Mouse (Mus musculus): ENCODE results near the gene Siva1. TPM values are rescaled to one million over a fixed set of nuclear protein-coding genes. Genes with fewer than 3 reads are reported as not detected.

Gene Siva1
- polyA plus RNA-seq, 1 experiment from 2014 or later: 258 TPM

DNA sequence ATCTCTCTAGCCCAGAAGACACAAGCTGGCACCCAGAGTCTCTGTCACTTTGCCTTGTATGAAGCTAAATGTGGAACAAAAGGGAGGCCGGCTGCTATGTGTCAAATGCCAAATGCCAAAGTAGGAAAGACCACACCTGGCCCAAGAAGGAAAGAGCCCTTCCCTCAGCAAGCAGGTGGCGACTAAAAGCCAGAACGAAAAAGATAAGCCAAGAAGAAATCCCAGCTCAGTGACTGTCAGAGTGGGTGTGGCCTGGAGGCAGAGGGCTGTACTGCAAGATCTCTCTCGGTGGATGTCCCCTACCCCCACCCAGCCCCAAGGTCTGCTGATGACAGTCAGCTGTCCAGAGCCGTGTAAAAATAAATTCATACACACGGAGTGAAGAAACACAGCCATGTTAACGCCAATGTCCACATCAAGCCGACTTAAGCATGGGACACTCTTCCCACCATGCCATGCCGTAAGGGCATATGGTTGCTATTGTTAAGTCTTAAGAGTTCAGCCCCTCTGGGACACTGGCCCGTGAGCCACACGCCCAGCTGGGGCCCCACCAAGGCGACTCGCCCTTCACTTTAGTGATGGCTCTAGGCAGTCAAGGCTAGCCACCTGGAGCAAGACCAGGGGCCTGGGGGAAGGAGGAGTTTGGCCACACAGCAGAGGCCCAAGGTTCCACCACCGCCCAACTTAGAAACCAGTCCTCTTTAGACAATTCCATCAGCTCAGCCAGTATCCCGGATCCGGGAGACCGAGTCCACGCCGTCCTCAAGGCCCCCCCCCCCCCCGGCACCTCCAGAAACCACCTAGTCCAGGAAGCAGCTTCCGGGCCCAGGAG lies 28.5 kb downstream of the Siva1 start:
- no peak for ATAC-seq (ENCODE audit: insufficient number of reproducible peaks, insufficient read depth, low FRiP score, low TSS enrichment, low read depth)
- WGBS: 11% methylated on average over 21 of the region's 21 CpGs

DNA sequence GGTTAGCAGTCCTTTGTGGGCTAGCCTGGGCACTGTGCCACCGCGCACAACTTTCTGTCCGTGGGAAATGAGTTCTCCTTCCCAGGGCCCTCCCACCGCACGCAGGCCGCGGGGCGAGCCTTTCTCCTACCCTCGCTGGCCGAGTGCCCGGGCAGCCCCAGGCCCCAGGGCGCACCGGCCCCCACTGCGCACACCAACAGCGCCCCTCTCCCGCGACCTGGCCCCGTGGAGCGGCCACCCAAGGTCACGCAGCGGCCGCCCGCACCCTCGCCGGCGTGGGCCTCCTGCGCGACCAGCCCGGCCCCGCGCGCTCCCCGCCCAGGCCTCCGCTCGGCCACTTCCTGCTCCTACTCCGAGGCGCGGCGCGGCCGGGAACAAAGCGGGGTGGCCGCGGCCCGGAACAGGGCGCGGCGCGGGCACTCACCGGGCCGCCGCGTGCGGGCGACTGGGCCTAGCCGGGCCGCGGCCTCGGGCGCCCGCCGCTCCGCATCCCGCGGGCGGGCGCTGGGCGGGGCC lies 29.2 kb downstream of the Siva1 start:
- peak overlapping the region; percentile 95 for H3K27ac ChIP-seq
- peaks cover 46% of the 10 kb centered on the region for H3K4me1 ChIP-seq (replicated peaks)
- H3K9me3 ChIP-seq: no peaks in the 10 kb centered on the region
- peak overlapping the region; percentile 98 for H3K9ac ChIP-seq (replicated peaks)
- ATAC-seq (ENCODE audit: insufficient number of reproducible peaks, insufficient read depth, low FRiP score, low TSS enrichment, low read depth): no peak
- H3K36me3 ChIP-seq: peaks cover 33% of the 10 kb centered on the region
- under 1% methylated on average over 42 of the region's 68 CpGs for WGBS
- peak overlapping the region; percentile 97 for H3K4me2 ChIP-seq
- H3K27me3 ChIP-seq: peaks cover 17% of the 10 kb centered on the region
- H3K4me3 ChIP-seq (replicated peaks): peak overlapping the region; percentile 98

More for the DNA sequence above, 28.5 kb downstream of the Siva1 start:
- H3K4me1 ChIP-seq (replicated peaks): peaks cover 44% of the 10 kb centered on the region
- peaks cover 10% of the 10 kb centered on the region for H3K27me3 ChIP-seq
- H3K4me3 ChIP-seq (replicated peaks): peak overlapping the region; percentile 98
- peaks cover 40% of the 10 kb centered on the region for H3K36me3 ChIP-seq
- H3K9me3 ChIP-seq: no peaks in the 10 kb centered on the region
- H3K4me2 ChIP-seq: peak overlapping the region; percentile 97
- H3K27ac ChIP-seq: peak overlapping the region; percentile 95
- H3K9ac ChIP-seq (replicated peaks): peak overlapping the region; percentile 98

DNA sequence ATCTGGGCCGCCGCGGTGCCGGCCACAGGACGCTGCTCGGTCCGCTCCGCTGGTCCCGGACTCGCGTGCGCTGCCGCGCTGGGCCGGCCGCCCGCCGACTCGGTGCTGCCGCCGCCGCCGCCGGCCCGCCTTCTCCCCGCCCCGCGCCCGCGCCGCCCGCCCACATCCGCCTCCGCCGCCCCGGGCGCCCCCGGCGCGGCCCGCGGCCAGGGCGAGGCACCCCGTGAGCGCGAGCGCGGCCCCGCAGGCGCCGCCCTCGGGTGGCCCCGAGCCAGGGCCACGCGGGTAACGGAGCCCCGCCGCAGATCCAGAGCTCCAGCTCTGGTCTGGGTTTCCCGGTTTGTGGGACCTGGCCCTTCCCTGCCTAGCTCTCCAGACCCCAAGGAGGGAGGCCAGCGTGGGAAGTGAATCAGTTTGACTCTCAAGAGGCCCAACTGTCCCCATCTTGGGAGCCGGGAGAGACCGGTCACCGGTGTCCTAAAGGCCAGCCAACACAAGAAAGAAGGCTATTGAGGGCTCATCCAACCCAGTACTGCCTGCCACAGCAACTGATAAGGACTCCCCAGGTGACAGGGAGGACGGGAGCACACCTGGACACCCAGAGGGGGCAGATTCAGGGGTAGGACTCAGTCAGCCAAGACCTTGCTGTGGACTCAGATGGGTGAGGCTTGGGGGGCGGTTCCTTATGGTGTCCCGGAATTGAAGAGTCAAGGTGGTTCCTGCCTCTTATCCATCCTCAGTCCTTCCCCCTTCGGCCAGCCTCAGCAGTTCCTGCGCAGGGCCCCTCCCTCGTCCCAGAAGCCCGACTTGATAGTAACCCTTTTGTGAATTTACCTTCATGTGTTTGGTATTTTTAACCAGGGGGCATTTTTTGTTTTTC lies 29.9 kb downstream of the Siva1 start, which contains the start of gene Akt1:
Gene Akt1 (minus strand): TSS at position 753 of the 880 bp plus-strand sequence.
- Histone ChIP-seq H3K36me3 (peaks cover 26% of the 10 kb centered on the region), H3K9me3 (no peaks in the 10 kb centered on the region), H3K4me1 (replicated peaks) (peaks cover 49% of the 10 kb centered on the region), H3K9ac (replicated peaks) (peak within 1 kb of the TSS; percentile 98), H3K4me2 (peak within 1 kb of the TSS; percentile 97), H3K27ac (peak within 1 kb of the TSS; percentile 95), H3K4me3 (replicated peaks) (peak within 1 kb of the TSS; percentile 98), H3K27me3 (peaks cover 24% of the 10 kb centered on the region)
- WGBS: under 1% methylated on average over 65 of the region's 70 CpGs
- peak; percentile 8; the same call in 1 of the 2 replicates for ATAC-seq (ENCODE audit: insufficient number of reproducible peaks, insufficient read depth, low FRiP score, low TSS enrichment, low read depth)

DNA sequence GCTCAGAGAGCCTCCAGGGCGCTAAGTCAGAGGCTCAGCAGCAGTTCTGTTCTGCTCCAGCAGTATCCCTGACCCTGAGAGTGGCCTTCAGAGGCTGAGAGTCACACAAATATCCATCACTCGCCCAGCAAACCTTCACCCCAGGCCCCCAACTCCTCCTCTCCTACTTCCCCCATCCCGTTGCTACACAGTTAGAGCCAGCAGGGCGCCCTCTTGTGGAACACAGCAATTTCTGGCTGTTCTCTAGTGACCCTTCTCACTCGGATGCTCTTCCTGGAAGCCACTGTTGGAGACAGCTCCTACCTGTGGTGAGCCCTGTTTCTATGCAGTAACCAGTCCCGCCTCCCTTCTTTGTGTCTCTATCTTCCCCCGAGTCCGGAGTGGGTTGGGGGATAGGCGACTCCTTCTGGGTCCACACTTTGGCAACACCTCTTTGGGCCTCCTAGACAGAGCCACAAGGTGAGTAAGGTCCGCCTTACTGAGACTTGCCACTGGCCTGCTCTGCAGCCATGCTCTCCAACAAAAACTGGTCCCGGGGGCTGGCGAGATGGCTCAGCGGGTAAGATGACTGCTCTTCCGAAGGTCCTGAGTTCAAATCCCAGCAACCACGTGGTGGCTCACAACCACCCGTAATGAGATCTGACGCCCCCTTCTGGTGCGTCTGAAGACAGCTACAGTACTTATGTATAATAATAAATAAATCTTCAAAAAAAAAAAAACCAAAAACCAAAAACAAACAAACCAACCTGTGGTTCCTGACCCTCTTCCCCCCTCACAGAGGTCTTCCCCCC lies 31.0 kb downstream of the Siva1 start:
- H3K27me3 ChIP-seq: peaks cover 35% of the 10 kb centered on the region
- peak overlapping the region; percentile 95 for H3K27ac ChIP-seq
- H3K9me3 ChIP-seq: no peaks in the 10 kb centered on the region
- peaks cover 56% of the 10 kb centered on the region for H3K4me1 ChIP-seq (replicated peaks)
- WGBS: 14% methylated on average over 18 of the region's 18 CpGs
- H3K36me3 ChIP-seq: peaks cover 15% of the 10 kb centered on the region
- peak overlapping the region; percentile 98 for H3K4me3 ChIP-seq (replicated peaks)
- peak overlapping the region; percentile 97 for H3K4me2 ChIP-seq
- H3K9ac ChIP-seq (replicated peaks): peak overlapping the region; percentile 98
- peak; percentile 15; the same call in 1 of the 2 replicates for ATAC-seq (ENCODE audit: insufficient number of reproducible peaks, insufficient read depth, low FRiP score, low TSS enrichment, low read depth)

DNA sequence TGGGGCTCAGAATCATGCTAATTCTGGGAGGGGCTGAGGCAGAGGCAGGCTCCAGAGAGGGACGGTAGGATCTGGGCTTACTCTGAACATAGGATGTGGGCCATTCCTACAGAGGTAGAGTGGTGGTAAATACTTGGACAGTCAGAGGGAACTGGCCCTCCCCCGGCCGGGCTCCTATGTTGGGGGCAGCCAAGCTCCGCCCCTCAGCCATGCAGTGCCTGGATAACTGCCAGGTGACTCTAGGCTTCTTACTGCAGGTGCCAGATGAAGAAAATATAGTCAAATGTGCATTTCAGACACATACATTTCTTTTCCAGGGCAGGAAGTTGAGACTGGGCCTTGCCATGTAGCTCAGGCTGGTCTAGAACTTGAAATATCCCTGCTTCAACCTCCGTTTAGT lies 32.6 kb downstream of the Siva1 start:
- 62% methylated on average over 5 of the region's 5 CpGs for WGBS
- Histone ChIP-seq H3K4me3 (replicated peaks) (no peak overlapping the region), H3K27ac (no peak overlapping the region), H3K4me1 (replicated peaks) (peaks cover 40% of the 10 kb centered on the region), H3K4me2 (no peak overlapping the region), H3K9me3 (no peaks in the 10 kb centered on the region), H3K9ac (replicated peaks) (no peak overlapping the region), H3K27me3 (peaks cover 51% of the 10 kb centered on the region), H3K36me3 (no peaks in the 10 kb centered on the region)
- no peak for ATAC-seq (ENCODE audit: insufficient number of reproducible peaks, insufficient read depth, low FRiP score, low TSS enrichment, low read depth)

DNA sequence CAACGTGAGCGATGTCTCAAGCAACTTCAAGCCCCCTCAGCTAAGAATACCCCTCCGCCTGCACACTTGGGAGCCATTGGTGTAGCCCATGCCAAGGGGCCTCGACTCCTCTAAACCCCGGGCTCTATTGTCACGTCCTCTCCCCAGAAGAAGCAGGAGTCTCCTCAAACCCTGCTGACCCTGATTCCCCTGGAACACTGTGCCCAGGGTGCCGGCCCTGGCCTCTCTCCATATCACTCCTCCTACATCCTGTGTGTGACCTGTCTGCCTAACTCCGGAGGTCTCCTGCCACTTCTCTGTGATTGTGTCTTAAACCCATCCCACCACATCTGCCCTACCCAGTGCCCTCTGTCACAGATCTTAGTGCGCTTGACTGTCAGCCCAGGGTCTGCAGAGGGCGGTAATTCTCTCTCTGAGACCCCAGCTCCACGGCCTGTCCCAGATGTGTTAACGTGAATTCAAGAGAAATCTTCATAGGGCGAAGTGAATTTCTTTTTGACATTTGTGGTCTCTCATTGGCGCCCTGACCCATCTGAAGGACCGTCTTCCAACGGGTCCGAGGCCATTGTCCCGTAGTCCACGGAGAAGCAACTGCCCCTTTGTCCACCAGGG lies 33.6 kb downstream of the Siva1 start:
- peak overlapping the region; percentile 92 for H3K4me2 ChIP-seq
- no peaks in the 10 kb centered on the region for H3K36me3 ChIP-seq
- peak overlapping the region; percentile 74 for H3K4me3 ChIP-seq (replicated peaks)
- H3K27ac ChIP-seq: no peak overlapping the region
- peak overlapping the region; percentile 69 for H3K9ac ChIP-seq (replicated peaks)
- peaks cover 30% of the 10 kb centered on the region for H3K4me1 ChIP-seq (replicated peaks)
- no peaks in the 10 kb centered on the region for H3K9me3 ChIP-seq
- WGBS: 23% methylated on average over 19 of the region's 19 CpGs
- ATAC-seq (ENCODE audit: insufficient number of reproducible peaks, insufficient read depth, low FRiP score, low TSS enrichment, low read depth): no peak
- peaks cover 60% of the 10 kb centered on the region for H3K27me3 ChIP-seq

DNA sequence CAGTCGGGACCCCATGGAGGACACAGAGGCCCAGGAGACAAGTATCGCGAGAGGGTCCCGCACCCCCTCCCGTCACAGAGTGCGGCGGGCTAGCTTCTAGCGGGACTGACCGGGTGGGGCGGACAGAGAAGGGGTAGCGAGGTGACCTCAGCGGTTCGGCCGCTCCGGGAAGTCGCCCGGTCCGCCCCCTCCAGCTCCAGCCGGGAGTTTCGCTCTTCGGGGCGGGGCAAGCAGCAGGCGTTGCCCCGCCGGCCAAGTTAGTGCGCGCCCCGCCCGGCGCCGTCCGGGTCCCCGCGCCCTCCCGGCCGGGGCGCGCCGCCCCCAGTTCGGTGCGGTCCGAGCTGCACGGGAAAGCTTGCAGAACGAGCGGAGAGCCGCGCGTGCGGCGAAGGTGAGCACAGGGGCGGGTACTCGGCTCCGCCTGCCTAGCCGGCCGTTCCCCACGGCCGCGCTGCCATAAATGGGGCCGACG lies 34.1 kb downstream of the Siva1 start, which contains the start of gene Zbtb42:
Gene Zbtb42 (plus strand): TSS at position 274 of the 472 bp plus-strand sequence.
- peak; percentile 6; the same call in 1 of the 2 replicates for ATAC-seq (ENCODE audit: insufficient number of reproducible peaks, insufficient read depth, low FRiP score, low TSS enrichment, low read depth)
- Histone ChIP-seq H3K4me1 (replicated peaks) (peaks cover 28% of the 10 kb centered on the region), H3K36me3 (no peaks in the 10 kb centered on the region), H3K27ac (0 out of 2 replicates have a peak within 1 kb of the TSS, but pooled peaks have one; percentile 29), H3K9ac (replicated peaks) (peak within 1 kb of the TSS; percentile 69), H3K9me3 (no peaks in the 10 kb centered on the region), H3K4me2 (peak within 1 kb of the TSS; percentile 92), H3K27me3 (peaks cover 65% of the 10 kb centered on the region), H3K4me3 (replicated peaks) (peak within 1 kb of the TSS; percentile 74)
- WGBS: under 1% methylated on average over 58 of the region's 60 CpGs

DNA sequence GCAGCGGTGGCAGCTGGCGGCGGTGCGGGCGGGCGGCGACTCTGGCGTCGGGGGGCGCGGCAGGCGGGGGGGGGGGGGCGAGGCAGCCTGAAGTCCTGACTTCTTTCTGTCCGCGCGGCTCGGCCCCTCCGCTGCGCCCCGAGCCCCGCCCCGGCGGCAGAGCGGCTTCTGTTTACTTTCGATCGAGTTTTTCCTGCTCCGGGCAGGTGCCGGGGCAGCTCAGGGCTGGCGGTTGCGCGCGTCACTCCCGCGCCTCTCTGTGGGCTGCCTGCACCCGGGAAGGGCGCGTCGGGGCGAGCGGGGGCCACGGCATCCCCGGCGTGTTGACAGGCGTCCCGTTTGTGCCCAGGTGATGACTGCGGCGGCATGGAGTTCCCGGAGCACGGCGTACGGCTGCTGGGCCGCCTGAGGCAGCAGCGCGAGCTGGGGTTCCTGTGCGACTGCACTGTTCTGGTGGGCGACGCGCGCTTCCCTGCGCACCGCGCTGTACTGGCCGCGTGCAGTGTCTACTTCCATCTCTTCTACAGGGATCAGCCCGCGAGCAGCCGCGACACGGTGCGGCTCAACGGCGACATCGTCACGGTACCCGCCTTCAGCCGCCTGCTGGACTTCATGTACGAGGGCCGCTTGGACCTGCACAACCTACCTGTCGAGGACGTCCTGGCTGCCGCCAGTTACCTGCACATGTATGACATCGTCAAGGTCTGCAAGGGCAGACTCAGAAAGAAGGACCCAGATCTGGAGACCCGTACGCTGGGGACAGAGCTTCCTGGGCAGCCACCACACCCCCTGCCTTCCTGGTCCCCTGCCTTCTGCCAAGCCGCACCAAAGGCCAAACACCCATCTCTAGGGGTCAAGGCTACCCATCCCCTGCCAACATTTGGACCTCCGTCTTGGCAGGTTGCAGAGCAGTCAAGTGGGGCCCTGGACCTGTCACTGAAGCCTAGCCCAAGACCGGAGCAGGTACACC lies 34.8 kb downstream of the Siva1 start:
- Histone ChIP-seq H3K9ac (replicated peaks) (peak overlapping the region; percentile 69), H3K27ac (0 out of 2 replicates have a peak overlapping the region, but pooled peaks have one; percentile 29), H3K4me3 (replicated peaks) (peak overlapping the region; percentile 74), H3K4me2 (peak overlapping the region; percentile 92), H3K36me3 (no peaks in the 10 kb centered on the region), H3K27me3 (peaks cover 65% of the 10 kb centered on the region), H3K9me3 (no peaks in the 10 kb centered on the region), H3K4me1 (replicated peaks) (peaks cover 28% of the 10 kb centered on the region)
- 3% methylated on average over 62 of the region's 87 CpGs for WGBS
- no peak for ATAC-seq (ENCODE audit: insufficient number of reproducible peaks, insufficient read depth, low FRiP score, low TSS enrichment, low read depth)

DNA sequence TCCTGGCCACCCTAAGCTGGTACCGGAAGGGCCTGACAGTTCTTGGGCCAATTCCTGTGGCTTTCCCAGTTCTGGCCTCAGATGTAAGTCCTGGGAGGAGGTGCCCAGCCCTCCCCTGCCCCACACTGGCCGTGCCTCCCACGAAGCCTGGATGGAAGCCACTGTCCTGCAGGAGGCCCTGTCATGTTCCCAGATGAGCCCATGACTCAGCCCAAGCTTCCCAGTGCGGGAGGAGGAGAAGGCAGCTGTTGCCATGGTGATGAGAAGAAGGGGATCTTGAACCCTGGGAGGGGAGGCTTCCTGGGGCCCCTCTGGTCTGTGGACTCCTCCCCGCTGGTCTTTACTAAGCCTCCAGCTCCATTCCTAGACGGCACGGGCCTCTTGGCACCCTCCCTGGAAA lies 38.9 kb downstream of the Siva1 start:
- 67% methylated on average over 7 of the region's 7 CpGs for WGBS
- H3K4me2 ChIP-seq: no peak overlapping the region
- no peak overlapping the region for H3K4me3 ChIP-seq (replicated peaks)
- H3K36me3 ChIP-seq: no peaks in the 10 kb centered on the region
- H3K4me1 ChIP-seq (replicated peaks): peaks cover 10% of the 10 kb centered on the region
- H3K9ac ChIP-seq (replicated peaks): no peak overlapping the region
- ATAC-seq (ENCODE audit: insufficient number of reproducible peaks, insufficient read depth, low FRiP score, low TSS enrichment, low read depth): no peak
- H3K27me3 ChIP-seq: peaks cover 52% of the 10 kb centered on the region
- no peaks in the 10 kb centered on the region for H3K9me3 ChIP-seq
- H3K27ac ChIP-seq: no peak overlapping the region

Data from limb, embryonic 12.5 days (tissue).